In genomic region chr2:7083489-7084090, GRCm38 (mm10) we compare ENCODE assay signal across 13 mouse cellular contexts.
DNase-seq lines count a peak whose midpoint lies in the region; ATAC-seq and TF ChIP-seq lines count a peak whose summit lies in the region.
"Had no signal": no experiment of that assay in that cellular context is flagged by ENCODE, and none has a peak within 500 bp of the region (broad histone marks: within the 10 kb centered on the region; RNA-seq: fewer than 3 reads in every experiment).

No protein-coding gene starts in this region.

- H3K4me1 ChIP-seq in lung, embryonic 15.5 days, result peaks cover 29% of the 10 kb centered on the region
- H3K4me1 ChIP-seq in stomach, postnatal 0 days (replicated peaks; ENCODE audit: control insufficient read depth, insufficient read depth), result no peaks in the 10 kb centered on the region
- peaks cover 4% of the 10 kb centered on the region for H3K4me1 ChIP-seq in hindbrain, embryonic 11.5 days (replicated peaks; ENCODE audit: control insufficient read depth, insufficient read depth, low read length)
- H3K4me1 ChIP-seq: liver, embryonic 13.5 days had no signal

- H3K4me3 ChIP-seq in gastrocnemius, adult 2 months, result peak overlapping the region; percentile 4; the same call in 1 of the 2 replicates
- H3K4me3 ChIP-seq in layer of hippocampus, adult 2 months, result no peak overlapping the region
- peak overlapping the region; percentile 42 for H3K4me3 ChIP-seq in lung, embryonic 15.5 days
- H3K4me3 ChIP-seq in stomach, postnatal 0 days (ENCODE audit: low read depth, low read length), result 0 out of 2 replicates have a peak overlapping the region, but pooled peaks have one; percentile 20
- no peak overlapping the region for H3K4me3 ChIP-seq in hindbrain, embryonic 11.5 days (ENCODE audit: low read depth, low read length)
- H3K4me3 ChIP-seq: forebrain, embryonic 10.5 days; liver, embryonic 13.5 days had no signal

- TF ChIP-seq EP300 in stomach, postnatal 0 days (optimal IDR thresholded peaks at IDR 0.05), result no peak

- H3K9ac ChIP-seq in lung, embryonic 15.5 days, result no peak overlapping the region
- H3K9ac ChIP-seq in stomach, postnatal 0 days (ENCODE audit: low read length), result no peak overlapping the region
- no peak overlapping the region for H3K9ac ChIP-seq in hindbrain, embryonic 11.5 days (ENCODE audit: low read depth, low read length)
- H3K9ac ChIP-seq: hindbrain, embryonic 14.5 days; liver, embryonic 13.5 days had no signal

- peak overlapping the region; percentile 58 for H3K4me2 ChIP-seq in lung, embryonic 15.5 days
- H3K4me2 ChIP-seq in stomach, postnatal 0 days (replicated peaks; ENCODE audit: low read depth), result peak overlapping the region; percentile 36
- no peak overlapping the region for H3K4me2 ChIP-seq in hindbrain, embryonic 11.5 days (replicated peaks; ENCODE audit: low read depth, low read length)
- H3K4me2 ChIP-seq: hindbrain, embryonic 14.5 days; liver, embryonic 13.5 days had no signal

- 16% methylated on average over 4 of the region's 4 CpGs for WGBS in lung, embryonic 15.5 days
- 28% methylated on average over 4 of the region's 4 CpGs for WGBS in stomach, postnatal 0 days
- WGBS in hindbrain, embryonic 11.5 days, result 86% methylated on average over 4 of the region's 4 CpGs

- H3K36me3 ChIP-seq in lung, embryonic 15.5 days, result no peaks in the 10 kb centered on the region
- H3K36me3 ChIP-seq in stomach, postnatal 0 days (ENCODE audit: control insufficient read depth, insufficient read depth, low read length), result no peaks in the 10 kb centered on the region
- no peaks in the 10 kb centered on the region for H3K36me3 ChIP-seq in hindbrain, embryonic 11.5 days (ENCODE audit: control insufficient read depth, insufficient read depth, low read length)
- H3K36me3 ChIP-seq: forebrain, embryonic 10.5 days; liver, embryonic 13.5 days had no signal

- H3K27ac ChIP-seq in gastrocnemius, adult 2 months, result peak overlapping the region; percentile 88
- peak overlapping the region; percentile 92 for H3K27ac ChIP-seq in layer of hippocampus, adult 2 months
- peak overlapping the region; percentile 89 for H3K27ac ChIP-seq in lung, embryonic 15.5 days
- H3K27ac ChIP-seq in stomach, postnatal 0 days (replicated peaks), result peak overlapping the region; percentile 77
- no peak overlapping the region for H3K27ac ChIP-seq in hindbrain, embryonic 11.5 days (ENCODE audit: low read depth, low read length)
- H3K27ac ChIP-seq: forebrain, embryonic 10.5 days; hindbrain, embryonic 14.5 days; liver, embryonic 13.5 days had no signal

- intact Hi-C loops in gastrocnemius, adult 2 months (cut with DNase I), result loop anchor here (10.0 kb wide), 1 partner anchor 209 kb away; no protein-coding TSS in a partner anchor

- TF ChIP-seq CTCF in gastrocnemius, adult 2 months (IDR thresholded peaks at IDR 0.05), result no peak
- no peak for TF ChIP-seq CTCF in layer of hippocampus, adult 2 months (conservative IDR thresholded peaks at IDR 0.05)
- no peak for TF ChIP-seq CTCF in stomach, postnatal 0 days (IDR thresholded peaks at IDR 0.05; ENCODE audit: low read depth)

- H3K27me3 ChIP-seq in lung, embryonic 15.5 days, result no peaks in the 10 kb centered on the region
- no peaks in the 10 kb centered on the region for H3K27me3 ChIP-seq in stomach, postnatal 0 days (ENCODE audit: control insufficient read depth, insufficient read depth, low read length)
- no peaks in the 10 kb centered on the region for H3K27me3 ChIP-seq in hindbrain, embryonic 11.5 days (ENCODE audit: control insufficient read depth, insufficient read depth, low read length)
- H3K27me3 ChIP-seq: liver, embryonic 13.5 days had no signal

- peak; percentile 87 for ATAC-seq in lung, embryonic 15.5 days (ENCODE audit: borderline replicate concordance, extremely low read depth, low FRiP score, low TSS enrichment)
- no peak for ATAC-seq in stomach, postnatal 0 days (ENCODE audit: low FRiP score, low TSS enrichment)
- ATAC-seq in hindbrain, embryonic 11.5 days (ENCODE audit: low FRiP score), result no peak
- ATAC-seq: CD4-positive, CD25-positive, alpha-beta regulatory T cell, adult 4 months had no signal

- no peaks in the 10 kb centered on the region for H3K9me3 ChIP-seq in lung, embryonic 15.5 days
- H3K9me3 ChIP-seq in stomach, postnatal 0 days (ENCODE audit: control insufficient read depth, low read length), result no peaks in the 10 kb centered on the region
- no peaks in the 10 kb centered on the region for H3K9me3 ChIP-seq in hindbrain, embryonic 11.5 days (ENCODE audit: control insufficient read depth, low read length)
- H3K9me3 ChIP-seq: forebrain, embryonic 10.5 days; liver, embryonic 13.5 days had no signal

- DNase-seq in gastrocnemius, adult 2 months, result peak; percentile 54
- DNase-seq in gastrocnemius, postnatal 25 days, result no peak
- DNase-seq in layer of hippocampus, adult 2 months (ENCODE audit: low spot score in 2 of 2), result no peak
- DNase-seq in layer of hippocampus, postnatal 14 days (ENCODE audit: low spot score in 2 of 2), result no peak
- no peak for DNase-seq in stomach, postnatal 0 days (ENCODE audit: low spot score)
- no peak for DNase-seq in left cerebral cortex, adult 8-10 months (ENCODE audit: low spot score in 2 of 2)
- DNase-seq in hindbrain, embryonic 11.5 days (ENCODE audit: low spot score), result no peak
- DNase-seq: embryo, embryonic 11 days; liver, embryonic 13.5 days had no signal

Comparison
In these comparisons a context has a peak if more than half of its experiments do, and no peak if none do; other contexts are left out.
1. H3K4me3 ChIP-seq: peak in gastrocnemius, adult 2 months (single experiment), lung, embryonic 15.5 days (single experiment) and stomach, postnatal 0 days (single experiment); none in layer of hippocampus, adult 2 months (single experiment) and hindbrain, embryonic 11.5 days (single experiment).